Mouse (Mus musculus): ENCODE results near the gene Uprt.

GRCm38 (mm10) chrX:104478041-104478440 lies 4.6 kb upstream of the Uprt start:
- TF ChIP-seq CTCF (conservative IDR thresholded peaks at IDR 0.05; ENCODE audit: insufficient read depth, insufficient read length, low read depth, low read length) (no peak), POLR2A (IDR thresholded peaks at IDR 0.05; ENCODE audit: low read depth, low read length) (no peak)

All from kidney, adult 2 months (tissue).